Mouse (Mus musculus) adrenal gland, postnatal 4 days (tissue): Measurements from ENCODE around the gene Lrba. TPM values are rescaled to one million over a fixed set of nuclear protein-coding genes. Genes with fewer than 3 reads are reported as not detected.

Source experiments
- DNase-seq, 2 experiments: peaks; one replicate each; pipeline ENCODE4 v3.0.0; 2021 to 2022; ENCODE audit warnings: low spot score in 2 of 2, mixed read lengths in 2 of 2
- total RNA-seq, 2 experiments: library from RNA; stranded (reverse); gene quantifications; 2 replicates each; pipeline ENCODE4 v1.2.3; 2021

The Lrba gene
- total RNA-seq, 2 experiments from 2014 or later, result 33.1 to 43.6 TPM

- no peak for DNase-seq
These were observed 327.7 kb downstream of the Lrba start for GRCm38 (mm10) chr3:86552170-86552569.

- no peak for DNase-seq
These were observed 334.5 kb downstream of the Lrba start for GRCm38 (mm10) chr3:86558976-86559375.

GRCm38 (mm10) chr3:86559635-86560034, 335.2 kb downstream of the Lrba start:
- DNase-seq, result no peak

GRCm38 (mm10) chr3:86560281-86561022, 336.0 kb downstream of the Lrba start:
- no peak for DNase-seq

GRCm38 (mm10) chr3:86561023-86561344, 336.5 kb downstream of the Lrba start:
- DNase-seq, result no peak

GRCm38 (mm10) chr3:86561396-86561795, 336.9 kb downstream of the Lrba start:
- DNase-seq, result no peak

GRCm38 (mm10) chr3:86567312-86567711, 342.8 kb downstream of the Lrba start:
- no peak for DNase-seq

- no peak for DNase-seq
These were observed 347.0 kb downstream of the Lrba start for GRCm38 (mm10) chr3:86571518-86571917.

GRCm38 (mm10) chr3:86572519-86573244, 348.2 kb downstream of the Lrba start:
- no peak for DNase-seq

GRCm38 (mm10) chr3:86575312-86575711, 350.8 kb downstream of the Lrba start:
- DNase-seq, result no peak

- no peak for DNase-seq
These were observed 377.8 kb downstream of the Lrba start for GRCm38 (mm10) chr3:86602284-86602683.

GRCm38 (mm10) chr3:86605775-86606174, 381.3 kb downstream of the Lrba start:
- DNase-seq, result no peak

GRCm38 (mm10) chr3:86627008-86627743, 402.7 kb downstream of the Lrba start:
- DNase-seq, result no peak

- no peak for DNase-seq
These were observed 404.9 kb downstream of the Lrba start for GRCm38 (mm10) chr3:86629379-86629778.

- no peak for DNase-seq
These were observed 411.0 kb downstream of the Lrba start for GRCm38 (mm10) chr3:86635464-86635863.

GRCm38 (mm10) chr3:86635940-86636339, 411.5 kb downstream of the Lrba start:
- DNase-seq, result no peak

GRCm38 (mm10) chr3:86638552-86639348, 414.3 kb downstream of the Lrba start:
- DNase-seq, result no peak

- DNase-seq, result no peak
These were observed 416.9 kb downstream of the Lrba start for GRCm38 (mm10) chr3:86641393-86641792.

- DNase-seq, result no peak
These were observed 417.3 kb downstream of the Lrba start for GRCm38 (mm10) chr3:86641796-86642195.

GRCm38 (mm10) chr3:86646771-86647170, 422.3 kb downstream of the Lrba start:
- no peak for DNase-seq

- no peak for DNase-seq
These were observed 426.5 kb downstream of the Lrba start for GRCm38 (mm10) chr3:86651006-86651405.
